In the genomic region with DNA sequence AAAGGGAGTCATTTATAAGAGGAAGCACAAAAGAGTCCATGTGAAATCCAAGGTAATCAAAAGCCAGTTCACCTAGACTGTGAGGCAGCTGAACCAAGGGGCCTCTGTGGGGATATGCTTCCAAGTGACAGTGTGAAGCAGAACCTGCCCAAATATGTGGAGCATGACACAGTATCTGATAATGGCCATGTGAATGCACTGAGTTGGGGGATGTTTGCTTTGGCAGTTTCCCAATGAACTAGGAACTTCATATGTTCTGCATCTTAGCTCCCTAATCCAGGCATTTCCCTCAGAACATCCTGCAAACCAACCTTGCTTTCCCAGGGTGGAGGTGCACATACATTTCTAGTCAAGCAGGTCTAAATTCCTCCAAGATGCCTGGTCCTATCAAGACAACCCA, we compare ENCODE assay signal across 22 mouse cellular contexts.
"Had no signal": no experiment of that assay in that cellular context is flagged by ENCODE, and none has a peak within 500 bp of the region (broad histone marks: within the 10 kb centered on the region; RNA-seq: fewer than 3 reads in every experiment).

No protein-coding gene starts in this region.

- H3K4me1 ChIP-seq: limb, embryonic 12.5 days; lung, embryonic 15.5 days; megakaryocyte, embryonic 14.5 days; midbrain, embryonic 10.5 days; midbrain, embryonic 13.5 days; neural tube, embryonic 13.5 days had no signal

- ATAC-seq: midbrain, embryonic 13.5 days; midbrain, embryonic 16.5 days had no signal

- H3K9me3 ChIP-seq: kidney, embryonic 15.5 days; limb, embryonic 12.5 days; lung, embryonic 15.5 days; midbrain, embryonic 10.5 days; midbrain, embryonic 13.5 days; neural tube, embryonic 13.5 days; stomach, embryonic 15.5 days had no signal

- H3K9ac ChIP-seq: kidney, embryonic 15.5 days; limb, embryonic 12.5 days; liver, embryonic 14.5 days; lung, embryonic 15.5 days; midbrain, embryonic 13.5 days; neural tube, embryonic 13.5 days; stomach, embryonic 15.5 days had no signal

- DNase-seq: kidney, adult 8-10 months; kidney, postnatal 10 days; kidney, postnatal 36 days; layer of hippocampus, postnatal 36 days; lung, postnatal 10 days; lung, postnatal 36 days; retina, postnatal 1 day; right cerebral cortex, postnatal 25 days; spleen, adult 18-20 months; thymus, postnatal 25 days had no signal

- H3K36me3 ChIP-seq: kidney, embryonic 15.5 days; limb, embryonic 12.5 days; lung, embryonic 15.5 days; midbrain, embryonic 10.5 days; midbrain, embryonic 13.5 days; neural tube, embryonic 13.5 days; stomach, embryonic 15.5 days had no signal

- H3K4me2 ChIP-seq: kidney, embryonic 15.5 days; limb, embryonic 12.5 days; lung, embryonic 15.5 days; midbrain, embryonic 13.5 days; neural tube, embryonic 13.5 days; stomach, embryonic 15.5 days had no signal

- H3K4me3 ChIP-seq: kidney, embryonic 15.5 days; left cerebral cortex, adult 2 months; limb, embryonic 12.5 days; lung, embryonic 15.5 days; megakaryocyte, embryonic 14.5 days; midbrain, embryonic 10.5 days; midbrain, embryonic 13.5 days; myocyte; neural tube, embryonic 13.5 days; stomach, embryonic 15.5 days had no signal

- H3K27me3 ChIP-seq: kidney, embryonic 15.5 days; limb, embryonic 12.5 days; lung, embryonic 15.5 days; megakaryocyte, embryonic 14.5 days; midbrain, embryonic 13.5 days; neural tube, embryonic 13.5 days; stomach, embryonic 15.5 days had no signal

- H3K27ac ChIP-seq: kidney, embryonic 15.5 days; left cerebral cortex, adult 2 months; limb, embryonic 12.5 days; liver, embryonic 14.5 days; lung, embryonic 15.5 days; midbrain, embryonic 10.5 days; midbrain, embryonic 13.5 days; neural tube, embryonic 13.5 days; stomach, embryonic 15.5 days had no signal
